Mouse (Mus musculus) gastrocnemius, postnatal 10 days (tissue): ENCODE results near the gene Oxa1l. TPM values are rescaled to one million over a fixed set of nuclear protein-coding genes. Genes with fewer than 3 reads are reported as not detected.
"Not testable (repeated sequence)": the region's sequence is repeated elsewhere in the genome, so short reads cannot be mapped to it uniquely, and the experiment has no call there.

Experiments used
- DNase-seq: peaks from one replicate; pipeline ENCODE4 v3.0.0; 2021; ENCODE audit warnings: mixed read lengths
- long read RNA-seq, 2 experiments: library from polyadenylated mRNA; stranded (forward); transcript quantifications; one replicate each; pipeline ENCODE4 v2.0.0; 2021
- total RNA-seq, 2 experiments: library from RNA; stranded (reverse); gene quantifications; 2 replicates each; pipeline ENCODE4 v1.2.3; 2021

Gene Oxa1l
- 10 to 100 TPM; 64.1 to 65.5 TPM for total RNA-seq
- long read RNA-seq, experiment 1, transcript Oxa1l-201 (10 exons, 2,538 nt), result major isoform, 46 of 59 reads
- long read RNA-seq, experiment 1, partial matches to known transcripts, result 10 of 59 reads
- long read RNA-seq, experiment 1, other reads (novel, unspliced or antisense), result 3 of 59 reads
- long read RNA-seq, experiment 2, transcript Oxa1l-201 (10 exons, 2,538 nt), result major isoform, 67 of 85 reads
- long read RNA-seq, experiment 2, partial matches to known transcripts, result 12 of 85 reads
- long read RNA-seq, experiment 2, other reads (novel, unspliced or antisense), result 4 of 85 reads

- DNase-seq, result peak; percentile 98
Observed at GRCm38 (mm10) chr14:54360577-54361340, at the start of gene Oxa1l. TSS of gene Oxa1l (plus strand) at chr14:54360834.

- no peak for DNase-seq
Observed at GRCm38 (mm10) chr14:54311763-54312162, 48.9 kb upstream of the Oxa1l start.

- DNase-seq, result no peak
Observed at GRCm38 (mm10) chr14:54321556-54322376, 38.9 kb upstream of the Oxa1l start.

GRCm38 (mm10) chr14:54324486-54324885 is 36.1 kb upstream of the Oxa1l start:
- no peak for DNase-seq

- DNase-seq, result no peak
Observed at GRCm38 (mm10) chr14:54328548-54328947, 32.1 kb upstream of the Oxa1l start.

- DNase-seq, result no peak
Observed at GRCm38 (mm10) chr14:54329201-54329600, 31.4 kb upstream of the Oxa1l start.

GRCm38 (mm10) chr14:54331178-54331577 is 29.5 kb upstream of the Oxa1l start:
- no peak for DNase-seq

- DNase-seq, result no peak
Observed at GRCm38 (mm10) chr14:54332176-54333074, 28.2 kb upstream of the Oxa1l start.

GRCm38 (mm10) chr14:54333452-54334189 is 27.0 kb upstream of the Oxa1l start:
- no peak for DNase-seq

- no peak for DNase-seq
Observed at GRCm38 (mm10) chr14:54340836-54341235, 19.8 kb upstream of the Oxa1l start.

- DNase-seq, result not testable (repeated sequence)
Observed at GRCm38 (mm10) chr14:54341807-54342206, 18.8 kb upstream of the Oxa1l start.

GRCm38 (mm10) chr14:54350773-54351541 is 9.7 kb upstream of the Oxa1l start:
- not testable (repeated sequence) for DNase-seq

- DNase-seq, result no peak
Observed at GRCm38 (mm10) chr14:54352314-54352713, 8.3 kb upstream of the Oxa1l start.

- no peak for DNase-seq
Observed at GRCm38 (mm10) chr14:54354406-54354805, 6.2 kb upstream of the Oxa1l start.

- DNase-seq, result no peak
Observed at GRCm38 (mm10) chr14:54363156-54363555, 2.5 kb downstream of the Oxa1l start.

GRCm38 (mm10) chr14:54365026-54365645 is 4.5 kb downstream of the Oxa1l start:
- no peak for DNase-seq

- DNase-seq, result no peak
Observed at GRCm38 (mm10) chr14:54366581-54366980, 5.9 kb downstream of the Oxa1l start.

- DNase-seq, result no peak
Observed at GRCm38 (mm10) chr14:54367429-54368060, 6.9 kb downstream of the Oxa1l start.

- DNase-seq, result no peak
Observed at GRCm38 (mm10) chr14:54369372-54369771, 8.7 kb downstream of the Oxa1l start.
